Mouse (Mus musculus) erythroblast, embryonic 14.5 days (primary cell): ENCODE measurements around the gene Oas1d.

ENCODE experiments used
- GATA1 ChIP-seq: IDR thresholded peaks from 2 replicates; pipeline ENCODE4 v1.6.1; 2012; ENCODE audit warnings: low read length, inconsistent platforms, mixed read lengths
- TAL1 ChIP-seq: IDR thresholded peaks from 3 replicates; pipeline ENCODE4 v1.6.1; 2012; ENCODE audit warnings: low read length, inconsistent platforms, mixed read lengths

DNA sequence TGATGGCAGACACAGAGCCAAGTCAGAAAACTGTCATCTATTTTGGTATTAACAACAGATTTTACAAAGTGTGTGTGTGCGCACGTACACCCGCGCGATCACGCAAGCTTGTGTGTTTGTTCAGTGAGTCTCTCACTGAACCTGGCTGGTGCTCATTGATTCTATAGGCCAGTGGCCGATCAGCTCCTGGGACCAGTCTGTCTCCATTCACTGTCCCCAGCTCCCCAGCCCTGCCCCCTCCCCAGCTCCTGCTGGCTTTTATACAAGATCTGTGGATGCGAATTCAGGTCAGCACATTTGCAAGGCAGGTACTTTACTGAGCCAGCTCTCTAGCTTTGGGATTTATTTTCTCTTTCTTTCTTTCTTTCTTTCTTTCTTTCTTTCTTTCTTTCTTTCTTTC, 54.5 kb downstream of the Oas1d start:
- TF ChIP-seq TAL1 (no peak), GATA1 (no peak)
